Mouse (Mus musculus): Measurements from ENCODE around the gene Gm11983. TPM values are rescaled to one million over a fixed set of nuclear protein-coding genes. Genes with fewer than 3 reads are reported as not detected.
A peak's percentile ranks its signal among the peaks of the same experiment; 100 is the strongest.
"Not testable (repeated sequence)": the region's sequence is repeated elsewhere in the genome, so short reads cannot be mapped to it uniquely, and the experiment has no call there.

Gm11983 gene
- not detected for total RNA-seq (2021)

DNA sequence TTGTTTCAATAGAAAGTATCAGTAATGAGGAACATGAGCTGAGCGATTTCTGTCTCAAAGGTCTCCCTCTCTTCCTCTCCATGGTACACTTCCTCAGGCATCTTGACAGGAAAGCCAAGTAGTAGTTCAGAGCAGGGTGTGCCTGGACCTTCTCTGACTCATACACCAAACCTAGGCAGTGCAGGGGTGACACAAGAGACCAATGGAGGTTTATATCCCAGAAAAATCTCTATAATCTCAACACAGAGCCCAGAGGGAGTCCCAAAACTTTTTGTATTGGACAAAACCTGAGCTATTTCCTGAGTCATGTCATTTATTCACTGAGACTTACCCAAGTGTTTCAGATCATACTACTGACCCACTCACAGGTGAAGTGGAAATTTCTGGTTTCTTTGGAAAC, at the start of gene Gm11983:
Gene Gm11983 (minus strand): TSS at position 101 of the 400 bp plus-strand sequence.
- intact Hi-C loops (cut with DNase I) = no loop called here
- DNase-seq = no peak

DNA sequence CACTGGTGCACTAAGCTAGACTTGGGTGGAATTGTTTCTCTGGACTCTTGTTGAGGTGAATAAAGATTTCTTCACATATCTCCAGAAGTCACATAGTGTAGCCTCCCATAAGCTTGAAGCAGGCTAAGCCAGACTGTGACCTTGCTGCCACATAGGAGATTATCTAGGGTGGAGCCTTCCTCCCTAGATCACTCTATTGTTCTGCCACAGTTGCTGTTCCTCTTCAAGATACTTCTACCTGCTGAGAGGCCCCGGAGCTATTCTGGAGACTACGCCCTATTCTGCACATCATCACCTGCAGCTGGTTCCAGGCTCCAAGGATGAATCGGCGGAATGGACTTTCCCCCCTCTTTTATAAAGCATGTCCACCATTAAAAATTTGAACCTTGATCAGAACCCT, 45.6 kb upstream of the Gm11983 start:
- DNase-seq; intact Hi-C loops (cut with DNase I): not testable (repeated sequence)

DNA sequence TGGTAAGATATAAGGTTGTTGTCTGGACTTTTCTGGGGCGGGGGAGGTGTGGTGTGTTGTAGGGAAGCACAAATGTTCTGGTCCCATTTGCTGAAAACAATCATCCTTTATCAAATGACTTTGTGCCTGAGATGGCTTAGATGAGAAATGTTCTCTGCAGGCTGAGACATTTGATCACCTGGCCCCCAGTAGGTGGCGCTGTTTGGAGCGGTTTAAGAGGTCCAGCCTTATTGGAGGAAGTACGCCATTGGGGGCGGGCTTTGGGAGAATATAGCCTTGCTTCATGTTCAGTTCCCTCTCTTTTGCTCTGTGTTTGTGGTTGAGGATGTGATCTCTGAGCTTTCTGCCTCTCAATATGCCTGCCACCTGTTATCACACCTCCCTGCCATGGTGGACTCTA, 44.2 kb upstream of the Gm11983 start:
- intact Hi-C loops (cut with DNase I) = no loop called here
- peak in 1 of 2 experiments; percentile 14 for DNase-seq

DNA sequence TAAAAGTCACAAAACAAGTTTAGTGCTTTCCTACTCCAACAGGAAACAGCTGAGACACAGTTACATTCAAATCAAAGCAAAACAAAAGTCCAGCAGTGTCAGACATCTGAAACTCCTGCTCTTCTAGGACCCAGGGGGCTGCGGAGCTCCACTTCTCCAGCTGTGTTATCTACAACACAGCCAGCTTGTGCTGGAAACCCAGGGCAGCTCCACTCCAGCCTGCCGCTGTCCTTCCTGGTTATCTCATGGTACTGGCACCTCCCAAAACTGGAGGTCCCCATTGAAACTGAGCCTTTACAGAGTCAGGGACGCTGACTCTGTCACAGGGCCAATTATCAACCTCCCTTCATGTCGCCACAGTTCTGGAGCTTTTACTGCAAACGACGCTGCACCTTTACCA, 40.3 kb upstream of the Gm11983 start:
- intact Hi-C loops (cut with DNase I) = no loop called here
- DNase-seq = peak; percentile 19 to 32

GRCm38 (mm10) chr11:6870947-6871346, 33.5 kb upstream of the Gm11983 start:
- DNase-seq = no peak
- intact Hi-C loops (cut with DNase I) = no loop called here

- intact Hi-C loops (cut with DNase I) = no loop called here
- no peak for DNase-seq
These were observed 28.1 kb upstream of the Gm11983 start for GRCm38 (mm10) chr11:6865536-6865935.

DNA sequence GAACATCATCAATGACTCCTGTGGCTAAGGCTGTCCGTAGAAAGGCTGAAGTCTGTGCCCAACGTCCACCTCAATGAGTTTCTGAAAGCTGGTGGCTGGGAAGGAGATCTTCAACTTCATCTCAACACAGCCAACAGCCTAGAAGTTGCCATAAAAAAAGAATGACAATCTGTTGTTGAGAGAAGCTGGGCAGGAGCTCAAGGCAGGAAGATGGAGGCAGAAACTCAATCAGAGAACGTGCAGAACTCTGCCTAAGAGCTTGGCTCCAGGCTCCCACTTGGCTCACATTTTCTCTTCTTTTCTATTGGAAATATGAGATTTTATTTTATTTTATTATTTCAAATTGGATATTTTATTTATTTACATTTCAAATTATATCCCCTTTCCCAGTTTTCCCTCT, 24.7 kb upstream of the Gm11983 start:
- intact Hi-C loops (cut with DNase I) = no loop called here
- no peak for DNase-seq

DNA sequence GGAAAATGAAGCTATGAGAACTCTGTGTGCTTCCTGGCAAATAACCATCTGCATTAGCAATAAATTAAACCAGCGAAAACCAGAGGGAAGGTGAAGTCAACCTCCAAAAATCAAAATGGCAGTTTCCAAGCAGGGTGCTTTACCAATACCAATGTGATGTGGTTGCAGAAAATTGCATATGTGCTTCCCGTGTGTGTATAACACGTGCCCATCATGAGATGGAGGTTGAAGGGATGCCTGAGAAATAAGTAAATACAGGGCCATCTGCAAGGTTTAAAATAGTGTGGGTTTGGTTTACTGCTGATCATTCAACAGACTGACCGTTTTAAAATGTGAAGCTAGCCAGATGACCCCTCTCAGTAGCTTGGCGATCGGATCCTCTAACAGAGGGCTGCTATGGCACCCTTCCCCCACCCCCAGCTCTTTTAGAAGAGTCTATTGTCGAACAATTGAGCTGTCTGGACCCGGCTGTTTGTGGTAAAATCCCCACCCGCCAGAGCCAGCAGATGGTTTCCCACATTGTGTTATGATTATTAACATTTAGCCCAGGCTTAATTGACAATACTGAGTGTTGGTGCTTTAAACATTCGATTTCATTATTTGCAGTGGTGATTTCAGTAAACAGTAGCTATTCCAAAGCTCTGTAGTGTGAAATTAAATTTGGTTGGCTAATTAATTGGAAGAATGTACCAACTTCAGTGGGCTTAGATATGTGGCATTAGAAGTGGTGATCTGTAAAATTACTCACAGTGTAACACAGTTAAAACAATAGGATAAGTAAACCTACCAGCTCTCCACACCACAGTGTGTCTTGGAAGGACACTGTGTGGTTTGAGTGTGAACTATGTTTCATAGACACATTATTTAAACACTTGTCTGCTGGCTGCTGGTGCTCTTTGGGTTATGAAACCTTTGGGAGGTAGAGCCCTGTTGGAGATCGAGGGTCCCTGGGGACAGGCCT, 22.7 kb upstream of the Gm11983 start:
- intact Hi-C loops (cut with DNase I) = no loop called here
- DNase-seq = no peak

DNA sequence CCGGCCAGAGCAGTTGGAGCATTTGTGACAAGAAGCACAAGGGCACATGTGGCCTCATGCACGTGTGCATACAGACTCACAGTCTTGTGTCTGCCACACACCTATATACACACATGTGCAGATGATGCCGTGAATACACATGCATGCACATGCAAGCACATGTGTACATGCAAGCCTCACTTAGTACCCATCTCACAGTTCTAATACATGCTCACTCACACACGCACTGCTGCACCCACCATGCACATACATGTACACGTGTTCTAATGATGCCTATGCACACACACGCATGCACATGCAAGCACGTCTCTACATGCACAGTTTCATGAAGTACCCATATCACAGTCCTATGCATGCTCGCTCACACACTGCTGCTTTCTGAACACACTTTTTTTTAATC, 21.6 kb upstream of the Gm11983 start:
- intact Hi-C loops (cut with DNase I) = no loop called here
- no peak for DNase-seq

GRCm38 (mm10) chr11:6855942-6856341, 18.5 kb upstream of the Gm11983 start:
- intact Hi-C loops (cut with DNase I) = no loop called here
- no peak for DNase-seq

DNA sequence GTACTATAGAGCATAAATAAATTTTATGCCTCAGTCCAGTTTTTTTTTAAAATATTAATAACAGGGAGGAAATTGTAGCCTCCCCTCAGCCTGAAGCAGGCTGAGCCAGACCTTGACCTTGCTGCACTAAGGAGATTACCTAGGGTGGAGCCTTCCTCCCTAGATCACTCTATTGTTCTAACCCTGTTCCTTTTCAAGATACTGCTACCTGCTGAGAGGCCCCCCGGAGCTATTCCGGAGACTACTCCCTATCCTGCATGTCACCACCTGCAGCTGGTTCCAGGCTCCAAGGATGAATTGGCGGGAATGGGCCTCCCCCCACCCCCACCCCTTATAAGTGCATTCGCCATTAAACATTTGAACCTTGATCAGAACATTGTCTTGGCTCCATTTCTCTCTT, 15.9 kb upstream of the Gm11983 start:
- intact Hi-C loops (cut with DNase I); DNase-seq: not testable (repeated sequence)

GRCm38 (mm10) chr11:6843831-6844230, 6.4 kb upstream of the Gm11983 start:
- no peak for DNase-seq
- intact Hi-C loops (cut with DNase I) = no loop called here

GRCm38 (mm10) chr11:6842160-6842559, 4.7 kb upstream of the Gm11983 start:
- no peak for DNase-seq
- intact Hi-C loops (cut with DNase I) = no loop called here

DNA sequence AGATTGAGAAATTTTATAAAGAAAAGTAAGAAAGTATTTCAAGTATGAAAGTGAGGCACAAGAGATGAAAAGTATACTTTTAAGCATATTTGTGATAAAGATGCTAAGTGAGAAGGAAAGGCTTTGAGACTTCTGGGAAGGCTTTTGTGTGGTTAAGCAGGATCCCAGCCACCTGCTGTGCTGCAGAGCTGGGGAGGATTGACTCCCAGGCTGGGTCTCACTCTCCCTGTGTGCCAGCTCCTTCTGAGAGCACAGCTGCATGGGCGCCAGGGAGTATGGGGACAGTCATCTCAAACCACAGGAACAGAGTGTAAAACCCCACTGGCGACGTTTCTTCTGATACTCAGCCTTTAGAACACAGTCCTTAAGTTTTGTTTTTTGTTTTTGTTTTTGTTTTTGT, 3.3 kb upstream of the Gm11983 start:
- intact Hi-C loops (cut with DNase I) = no loop called here
- no peak for DNase-seq

GRCm38 (mm10) chr11:6834636-6835035, 2.8 kb downstream of the Gm11983 start:
- intact Hi-C loops (cut with DNase I) = no loop called here
- no peak for DNase-seq

DNA sequence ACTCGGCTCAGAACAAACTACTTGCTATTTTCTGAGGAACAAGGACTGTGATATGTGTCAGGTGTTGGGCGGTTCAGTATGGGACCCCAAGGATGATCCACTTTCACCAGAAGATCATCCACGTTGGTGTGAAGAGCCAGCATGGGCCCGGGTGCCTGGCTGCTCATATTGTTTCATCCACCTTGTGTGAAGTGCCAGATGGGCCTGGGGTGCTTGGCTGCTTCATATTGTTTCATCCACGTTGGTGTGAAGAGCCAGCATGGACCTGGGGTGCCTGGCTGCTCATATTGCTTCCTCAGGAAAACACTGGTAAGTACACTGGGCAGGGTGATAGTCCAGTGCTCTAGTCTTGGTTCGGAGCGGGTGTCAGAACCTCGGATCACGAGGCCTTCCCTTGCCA, 3.7 kb downstream of the Gm11983 start:
- DNase-seq = no peak
- intact Hi-C loops (cut with DNase I) = no loop called here

DNA sequence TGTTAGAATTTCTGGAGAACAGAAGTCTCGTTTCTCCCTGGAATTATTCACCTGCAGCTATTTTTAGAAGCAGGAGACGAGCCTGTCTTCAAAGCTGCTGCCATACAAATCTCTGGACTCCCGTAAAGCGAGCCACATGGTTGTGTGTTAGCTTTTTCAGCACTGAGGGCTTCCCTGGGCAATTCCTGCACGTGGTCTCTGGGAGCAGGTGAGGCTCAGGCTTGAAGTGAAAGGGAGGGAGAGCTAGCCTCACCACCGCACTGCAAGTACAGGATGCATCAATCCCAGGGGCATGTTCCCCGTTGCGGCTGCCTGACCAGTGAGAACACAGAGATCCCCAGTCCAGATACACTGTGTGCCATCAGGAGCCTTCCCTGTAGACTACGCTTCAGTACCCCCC, 5.5 kb downstream of the Gm11983 start:
- intact Hi-C loops (cut with DNase I) = no loop called here
- no peak for DNase-seq

GRCm38 (mm10) chr11:6828196-6828595, 9.3 kb downstream of the Gm11983 start:
- DNase-seq = no peak
- intact Hi-C loops (cut with DNase I) = no loop called here

GRCm38 (mm10) chr11:6826157-6826556, 11.3 kb downstream of the Gm11983 start:
- intact Hi-C loops (cut with DNase I) = no loop called here
- DNase-seq = no peak

DNA sequence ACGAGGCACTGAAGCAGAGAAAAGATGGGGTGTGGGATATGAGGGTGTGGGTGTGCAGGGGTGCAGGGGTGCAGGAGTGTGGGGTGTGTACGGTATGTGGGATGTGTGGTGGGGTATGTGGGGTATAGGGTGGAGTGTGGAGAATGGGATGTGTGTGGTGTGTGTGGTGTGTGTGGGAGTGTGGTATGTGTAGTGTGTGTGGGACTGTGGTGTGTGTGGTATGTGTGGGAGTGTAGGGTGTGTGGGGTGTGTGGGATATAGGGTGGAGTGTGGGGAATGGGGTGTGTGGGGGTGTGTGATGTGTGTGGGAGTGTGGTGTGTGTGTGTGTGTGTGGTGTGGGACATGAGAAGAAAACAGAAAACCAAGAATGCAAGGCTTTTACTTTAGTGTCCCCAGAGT, 14.3 kb downstream of the Gm11983 start:
- intact Hi-C loops (cut with DNase I) = no loop called here
- no peak for DNase-seq

GRCm38 (mm10) chr11:6814486-6814885, 23.0 kb downstream of the Gm11983 start:
- DNase-seq = no peak
- intact Hi-C loops (cut with DNase I) = no loop called here

DNA sequence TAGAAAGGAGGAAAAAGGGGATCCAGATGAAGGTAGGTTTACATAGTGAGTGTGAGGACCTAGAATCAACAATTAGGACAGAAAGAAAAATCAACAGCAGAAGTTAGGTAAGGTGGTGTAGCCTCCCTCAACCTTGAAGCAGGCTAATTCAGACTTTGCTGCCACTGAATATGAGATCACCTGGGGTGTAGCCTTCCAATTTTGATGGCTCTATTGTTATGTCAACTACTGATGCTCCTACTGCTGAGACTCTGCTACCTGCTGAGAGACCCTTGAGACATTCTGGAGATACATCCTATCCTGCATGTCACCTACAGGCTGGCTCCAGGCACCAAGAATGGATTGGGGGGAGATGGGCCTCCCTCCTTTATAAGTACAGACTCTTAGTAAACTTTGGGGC, 34.6 kb downstream of the Gm11983 start:
- DNase-seq; intact Hi-C loops (cut with DNase I): not testable (repeated sequence)

- intact Hi-C loops (cut with DNase I) = no loop called here
- peak in 1 of 2 experiments; percentile 18 for DNase-seq
These were observed 46.8 kb downstream of the Gm11983 start for GRCm38 (mm10) chr11:6790690-6791089.

All from heart, postnatal 10 days (tissue).